Mouse (Mus musculus) stomach, postnatal 0 days (tissue): ENCODE data around the gene Gm45062. TPM values are rescaled to one million over a fixed set of nuclear protein-coding genes. Genes with fewer than 3 reads are reported as not detected.

ENCODE experiments used
- ATAC-seq: fragments of 200-750 bp; cut with Nextera tagmentation; 2 replicates; pipeline ENCODE4 v1.8.0; 2017; ENCODE audit not compliant: low FRiP score, low TSS enrichment
- DNase-seq: peaks from one replicate; pipeline ENCODE4 v3.0.0-alpha.2; 2016; ENCODE audit warnings: low spot score
- H3K27ac ChIP-seq: fragments of 300-500 bp; sonication (generic); replicated peaks from 2 replicates; pipeline ENCODE4 v1.5.1; 2014; ENCODE audit warnings: mild to moderate bottlenecking, control low read depth
- H3K27me3 ChIP-seq: fragments of 300-500 bp; sonication (generic); 2 replicates; pipeline ENCODE4 v1.6.1; 2014; ENCODE audit warnings: low read length; ENCODE audit not compliant: control insufficient read depth, insufficient read depth
- H3K36me3 ChIP-seq: fragments of 300-500 bp; sonication (generic); 2 replicates; pipeline ENCODE4 v1.6.1; 2014; ENCODE audit warnings: low read length, mixed read lengths; ENCODE audit not compliant: control insufficient read depth, insufficient read depth
- H3K4me1 ChIP-seq: fragments of 300-500 bp; sonication (generic); replicated peaks from 2 replicates; pipeline ENCODE4 v1.6.1; 2014; ENCODE audit warnings: antibody characterized with exemption; ENCODE audit not compliant: control insufficient read depth, insufficient read depth
- H3K4me2 ChIP-seq: fragments of 300-500 bp; sonication (generic); replicated peaks from 2 replicates; pipeline ENCODE4 v1.6.1; 2014; ENCODE audit warnings: low read depth, mild to moderate bottlenecking, control low read depth, moderate library complexity
- H3K4me3 ChIP-seq: fragments of 300-500 bp; sonication (generic); 2 replicates; pipeline ENCODE4 v1.5.1; 2014; ENCODE audit warnings: low read depth, low read length, control low read depth
- H3K9ac ChIP-seq: fragments of 300-500 bp; sonication (generic); 2 replicates; pipeline ENCODE4 v1.6.1; 2014; ENCODE audit warnings: mild to moderate bottlenecking, low read length, control low read depth, mixed read lengths
- H3K9me3 ChIP-seq: fragments of 300-500 bp; sonication (generic); 2 replicates; pipeline ENCODE4 v1.6.1; 2016; ENCODE audit warnings: low read length; ENCODE audit not compliant: control insufficient read depth
- CTCF ChIP-seq: IDR thresholded peaks from 2 replicates; pipeline ENCODE4 v1.5.1; 2016; ENCODE audit warnings: antibody characterized with exemption, low read depth, mild to moderate bottlenecking, moderate library complexity
- EP300 ChIP-seq: optimal IDR thresholded peaks from 2 replicates; pipeline ENCODE3; 2016; ENCODE audit warnings: antibody characterized with exemption
- WGBS: fragments of 180-500 bp; shearing (Covaris S2); extraction: QIAGEN DNeasy Blood & Tissue Kit; methylation state at CpG from one replicate; pipeline ENCODE4 v1.1.7; 2014; 5-methylcytosine and 5-hydroxymethylcytosine counted together
- polyA plus RNA-seq: library from polyadenylated mRNA; unstranded; fragments of >200 nt; fragmentation: Nextera tagmentation; extraction: Ambion mirVana; gene quantifications from 2 replicates; pipeline ENCODE4 v1.2.1, GENCODE M21; 2015

Gene Gm45062
- polyA plus RNA-seq, 1 experiment from 2014 or later: 1.9 TPM

DNA sequence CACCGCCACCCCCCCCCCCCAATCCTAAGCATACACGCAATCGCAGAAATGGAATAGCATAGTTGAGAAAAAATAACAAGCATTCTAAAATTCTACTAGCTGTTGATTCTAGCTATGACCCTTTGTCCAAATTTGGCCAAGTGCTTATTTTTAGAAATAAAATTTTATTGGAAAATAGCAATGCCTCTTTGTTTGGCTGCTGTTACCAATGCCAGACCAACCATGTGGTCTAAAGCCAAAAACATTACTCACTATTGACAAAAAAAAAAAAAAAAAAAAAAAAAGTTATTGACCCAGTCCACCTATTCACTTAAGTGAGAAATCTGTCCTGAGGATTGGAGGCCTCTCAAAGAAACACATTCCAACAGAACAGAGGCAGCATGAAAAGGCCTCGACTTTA is 199.3 kb downstream of the Gm45062 start:
- Histone ChIP-seq H3K4me1 (no peaks in the 10 kb centered on the region), H3K27ac (no peak overlapping the region), H3K4me3 (no peak overlapping the region), H3K9ac (no peak overlapping the region), H3K27me3 (no peaks in the 10 kb centered on the region), H3K9me3 (no peaks in the 10 kb centered on the region), H3K36me3 (no peaks in the 10 kb centered on the region), H3K4me2 (no peak overlapping the region)
- DNase-seq: no peak
- WGBS: 86% methylated on average over 4 of the region's 4 CpGs
- TF ChIP-seq CTCF (no peak), EP300 (no peak)
- ATAC-seq: no peak

DNA sequence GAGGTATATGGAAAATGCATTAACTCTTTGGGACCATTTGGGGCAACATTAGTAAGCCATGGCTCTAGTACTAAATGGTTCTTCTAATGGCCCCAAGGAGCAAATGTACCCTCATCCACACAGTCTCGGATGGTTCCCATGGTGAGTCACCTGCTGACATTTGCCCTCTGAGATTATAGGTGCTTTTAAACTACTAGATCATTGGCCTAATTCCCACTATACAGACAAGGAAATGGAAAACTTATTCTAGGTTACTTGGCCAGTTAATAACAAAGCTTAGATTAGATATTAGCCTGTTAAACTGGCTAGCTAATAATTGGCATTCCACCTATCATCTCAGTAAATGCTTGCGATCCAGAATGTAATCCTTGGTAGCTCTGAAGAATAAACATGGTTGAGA is 203.2 kb downstream of the Gm45062 start:
- DNase-seq (no peak), ATAC-seq (peak; percentile 61; the same call in 1 of the 2 replicates)
- Histone ChIP-seq H3K4me1 (no peaks in the 10 kb centered on the region; the same call in 1 of the 2 replicates), H3K4me3 (no peak overlapping the region), H3K4me2 (no peak overlapping the region), H3K9ac (no peak overlapping the region), H3K27ac (no peak overlapping the region), H3K27me3 (no peaks in the 10 kb centered on the region), H3K9me3 (no peaks in the 10 kb centered on the region), H3K36me3 (no peaks in the 10 kb centered on the region)
- WGBS: 54% methylated on average over 2 of the region's 2 CpGs
- TF ChIP-seq EP300 (no peak), CTCF (no peak)

DNA sequence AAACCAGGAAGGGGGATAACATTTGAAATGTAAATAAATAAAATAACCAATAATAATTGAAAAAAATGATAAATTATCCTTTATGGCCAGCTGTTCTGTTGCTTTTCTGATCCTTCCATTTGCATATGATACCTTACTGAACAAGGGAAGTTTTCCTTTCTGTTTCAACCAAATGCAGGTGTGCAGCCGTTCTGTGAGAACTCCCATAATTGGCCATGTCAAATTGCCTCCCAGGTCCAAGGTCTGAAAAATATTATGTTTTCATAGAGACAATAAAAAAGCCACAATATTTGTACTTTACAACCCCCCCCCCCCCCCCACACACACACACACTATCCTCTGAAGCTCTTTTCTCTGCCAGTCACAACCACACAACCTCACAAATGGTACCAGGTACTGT is 206.1 kb downstream of the Gm45062 start:
- Histone ChIP-seq H3K4me1 (peaks cover 2% of the 10 kb centered on the region; the same call in 1 of the 2 replicates), H3K27me3 (no peaks in the 10 kb centered on the region), H3K9ac (no peak overlapping the region), H3K27ac (no peak overlapping the region), H3K9me3 (no peaks in the 10 kb centered on the region), H3K4me2 (no peak overlapping the region), H3K4me3 (no peak overlapping the region), H3K36me3 (no peaks in the 10 kb centered on the region)
- 86% methylated on average over 1 of the region's 1 CpGs for WGBS
- TF ChIP-seq EP300 (no peak), CTCF (no peak)
- no peak for DNase-seq
- no peak for ATAC-seq

DNA sequence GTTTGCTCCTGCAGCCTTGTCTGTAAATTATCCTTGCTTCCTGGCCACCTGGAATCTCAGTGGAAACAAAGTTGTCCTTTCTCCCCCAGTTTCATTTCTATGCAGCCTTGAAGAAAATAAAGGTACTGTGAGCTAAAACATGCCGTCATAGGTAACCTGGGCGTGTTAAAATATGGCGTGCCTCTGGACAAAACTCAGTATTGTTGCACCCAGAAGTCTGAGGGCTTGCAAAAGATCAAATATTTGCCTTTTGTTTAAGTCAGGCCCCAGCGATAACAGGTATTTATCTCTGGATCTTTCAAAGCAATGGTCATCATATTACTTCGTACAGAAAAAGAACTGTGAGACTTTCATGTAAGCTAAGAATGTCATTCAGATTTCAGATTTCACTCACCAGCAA is 206.7 kb downstream of the Gm45062 start:
- no peaks in the 10 kb centered on the region for H3K27me3 ChIP-seq
- no peak overlapping the region for H3K4me3 ChIP-seq
- H3K4me1 ChIP-seq: peaks cover 2% of the 10 kb centered on the region; the same call in 1 of the 2 replicates
- no peak for TF ChIP-seq CTCF
- no peak for TF ChIP-seq EP300
- H3K36me3 ChIP-seq: no peaks in the 10 kb centered on the region
- WGBS: 56% methylated on average over 5 of the region's 5 CpGs
- DNase-seq: no peak
- no peak overlapping the region for H3K9ac ChIP-seq
- H3K4me2 ChIP-seq: no peak overlapping the region
- no peak overlapping the region for H3K27ac ChIP-seq
- no peak for ATAC-seq
- H3K9me3 ChIP-seq: no peaks in the 10 kb centered on the region

DNA sequence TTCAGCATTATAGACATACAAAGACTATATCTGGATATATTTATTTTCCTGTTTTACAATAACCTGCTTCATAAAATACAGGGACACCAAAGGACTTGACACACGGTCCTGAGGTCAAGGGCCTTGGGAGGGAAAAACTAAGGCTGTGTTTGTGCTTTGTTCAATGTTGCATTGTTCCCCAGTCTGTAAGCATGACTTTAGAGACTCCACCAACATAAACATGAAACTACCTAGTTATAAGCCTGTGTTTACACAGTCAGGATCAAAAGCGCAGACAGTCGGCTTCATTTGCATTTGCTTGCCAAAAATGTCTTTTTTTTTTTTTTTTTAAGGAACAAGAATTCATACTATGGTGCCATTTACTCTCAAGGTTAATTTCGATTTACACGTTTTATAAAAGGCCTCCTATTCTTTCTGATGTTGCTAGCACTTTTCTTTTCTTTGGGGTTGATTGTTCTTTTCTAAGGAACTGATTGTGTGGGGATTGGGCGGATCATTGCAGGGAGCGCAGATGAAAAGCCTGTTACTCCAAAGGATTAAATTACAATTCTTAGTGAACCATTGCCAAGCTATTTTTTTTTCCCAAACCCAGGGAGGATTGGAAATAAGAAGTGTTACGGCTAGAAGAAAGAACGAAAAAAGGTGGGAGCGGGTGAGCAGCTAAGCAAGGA is 208.6 kb downstream of the Gm45062 start:
- H3K4me3 ChIP-seq: no peak overlapping the region
- no peak for TF ChIP-seq CTCF
- no peak for TF ChIP-seq EP300
- H3K27me3 ChIP-seq: no peaks in the 10 kb centered on the region
- no peaks in the 10 kb centered on the region for H3K36me3 ChIP-seq
- no peak overlapping the region for H3K9ac ChIP-seq
- no peak overlapping the region for H3K4me2 ChIP-seq
- H3K4me1 ChIP-seq: peaks cover 2% of the 10 kb centered on the region; the same call in 1 of the 2 replicates
- DNase-seq: no peak
- H3K27ac ChIP-seq: no peak overlapping the region
- 57% methylated on average over 10 of the region's 10 CpGs for WGBS
- no peak for ATAC-seq
- H3K9me3 ChIP-seq: no peaks in the 10 kb centered on the region

DNA sequence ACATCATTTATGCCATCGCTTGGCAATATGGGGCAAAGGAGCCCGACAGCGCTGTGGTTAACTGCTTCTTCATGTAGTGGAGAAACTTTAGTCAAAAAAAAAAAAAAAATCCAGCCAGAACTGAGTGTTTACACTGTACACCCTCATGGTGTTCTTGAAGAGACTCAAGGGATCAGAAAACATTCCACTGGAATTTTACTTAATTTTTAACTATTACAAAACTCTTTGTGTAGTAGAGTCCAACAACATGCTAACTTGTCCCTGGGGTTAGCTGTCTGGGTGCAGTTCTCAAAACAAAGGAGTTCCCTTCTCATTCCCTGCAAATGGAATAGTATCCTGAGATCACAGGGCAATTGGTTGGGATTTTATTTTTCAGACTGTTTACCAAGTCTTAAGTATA is 210.7 kb downstream of the Gm45062 start:
- H3K9ac ChIP-seq: no peak overlapping the region
- no peak for TF ChIP-seq EP300
- TF ChIP-seq CTCF: no peak
- H3K9me3 ChIP-seq: no peaks in the 10 kb centered on the region
- H3K27ac ChIP-seq: no peak overlapping the region
- no peaks in the 10 kb centered on the region for H3K36me3 ChIP-seq
- H3K4me2 ChIP-seq: no peak overlapping the region
- peaks cover 2% of the 10 kb centered on the region; the same call in 1 of the 2 replicates for H3K4me1 ChIP-seq
- 79% methylated on average over 3 of the region's 3 CpGs for WGBS
- no peaks in the 10 kb centered on the region for H3K27me3 ChIP-seq
- DNase-seq (no peak), ATAC-seq (no peak)
- H3K4me3 ChIP-seq: no peak overlapping the region
